Mouse (Mus musculus): ENCODE results near the gene Tmem79. TPM values are rescaled to one million over a fixed set of nuclear protein-coding genes. Genes with fewer than 3 reads are reported as not detected.
"Not testable (repeated sequence)": the region's sequence is repeated elsewhere in the genome, so short reads cannot be mapped to it uniquely, and the experiment has no call there.

Gene Tmem79
- polyA plus RNA-seq (2015; fragmentation: Nextera tagmentation; extraction: Ambion mirVana), result 1.4 TPM in 2 replicates

DNA sequence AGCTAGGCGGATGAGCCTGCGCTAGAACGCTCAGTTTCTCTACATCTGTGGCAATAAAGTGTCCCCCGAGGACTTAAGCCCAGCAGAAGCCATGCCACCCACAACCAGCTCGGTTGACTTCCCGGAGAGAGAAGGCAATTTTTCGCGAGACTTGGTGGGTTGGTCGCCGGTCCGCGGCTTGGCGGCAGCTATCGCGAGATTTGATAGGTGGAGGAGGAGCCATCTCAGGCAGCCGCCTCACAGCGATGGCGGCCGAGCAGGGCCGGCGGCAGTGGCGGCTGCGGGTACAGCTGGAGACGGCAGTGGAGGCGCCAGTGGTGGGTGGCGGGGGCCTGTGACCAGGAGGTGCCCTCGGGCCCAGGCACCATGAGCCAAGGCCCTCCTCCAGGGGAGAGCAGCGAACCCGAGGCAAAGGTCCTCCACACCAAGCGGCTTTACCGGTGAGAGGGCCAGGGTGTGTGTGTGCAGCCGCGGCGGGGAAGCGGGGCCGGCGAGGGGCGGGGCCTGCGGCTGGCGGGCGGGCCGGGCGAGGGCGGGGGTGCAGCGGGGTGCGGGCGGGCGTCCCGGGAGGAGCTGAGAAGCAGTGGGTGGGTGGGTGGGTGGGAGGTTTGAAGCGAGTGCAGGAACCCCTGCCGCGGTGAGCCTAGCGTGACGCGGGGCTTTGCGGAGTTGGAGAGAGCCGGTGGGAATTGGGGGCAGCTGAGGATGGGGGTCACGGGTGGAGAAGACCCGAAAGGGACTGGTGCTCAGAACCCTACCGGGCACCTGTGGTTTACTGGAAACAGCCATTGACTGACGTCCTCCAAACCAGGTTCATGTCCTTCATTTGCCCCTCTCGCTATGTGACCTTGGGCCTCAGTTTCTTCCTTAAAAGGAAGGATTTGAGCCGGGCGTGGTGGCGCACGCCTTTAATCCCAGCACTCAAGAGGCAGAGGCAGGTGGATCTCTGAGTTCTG is at the start of gene Tmem79, which contains the start of gene Smg5:
Gene Tmem79, minus strand, starts transcription at position 91 of the 956 bp plus-strand sequence.
Gene Smg5, plus strand, starts transcription at position 203 of the 956 bp plus-strand sequence.
- Histone ChIP-seq H3K27me3 (ENCODE audit: insufficient read depth, low read length) (no peaks in the 10 kb centered on the region), H3K4me3 (ENCODE audit: low read depth, low read length) (peak within 1 kb of the TSS; percentile 92), H3K4me1 (ENCODE audit: insufficient read depth) (peaks cover 37% of the 10 kb centered on the region), H3K9me3 (ENCODE audit: low read length) (no peaks in the 10 kb centered on the region), H3K27ac (ENCODE audit: low read depth) (peak within 1 kb of the TSS; percentile 98), H3K4me2 (ENCODE audit: low read depth, low read length) (peak within 1 kb of the TSS; percentile 78), H3K36me3 (replicated peaks; ENCODE audit: insufficient read depth, low read length) (peaks cover 4% of the 10 kb centered on the region; the same call in 1 of the 2 replicates), H3K9ac (replicated peaks) (peak within 1 kb of the TSS; percentile 90)
- no peak for TF ChIP-seq CTCF (IDR thresholded peaks at IDR 0.05; ENCODE audit: low read depth)
- TF ChIP-seq EP300 (IDR thresholded peaks at IDR 0.05; ENCODE audit: low read depth), result peak; percentile 83
- DNase-seq, result peak; percentile 96
- ATAC-seq, result peak; percentile 92
- 1% methylated on average over 48 of the region's 66 CpGs for whole genome bisulfite sequencing (ENCODE audit: insufficient replicate concordance)

DNA sequence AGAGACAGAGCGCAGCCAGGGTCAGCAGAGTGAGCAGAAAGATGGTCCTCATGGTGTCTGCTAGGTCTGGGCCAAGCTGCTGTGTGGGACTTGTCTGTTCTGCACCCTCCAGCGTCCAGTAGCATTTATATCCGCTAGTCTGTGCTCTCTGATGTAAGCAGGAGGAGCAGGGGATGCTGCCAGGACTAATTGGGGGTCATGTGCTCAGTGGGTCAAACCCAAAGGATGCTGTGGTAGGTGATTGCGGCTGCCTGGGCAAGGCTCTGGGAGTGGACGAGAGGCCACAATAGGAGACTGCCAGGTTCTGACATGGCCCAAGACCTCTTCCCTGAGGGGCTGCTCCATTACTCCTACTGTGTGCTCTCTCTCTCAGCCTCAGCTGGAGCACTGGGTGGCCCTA is 48.4 kb upstream of the Tmem79 start, which contains the start of gene Bglap:
Gene Bglap, minus strand, starts transcription at position 101 of the 400 bp plus-strand sequence.
- Histone ChIP-seq H3K27ac (ENCODE audit: low read depth) (no peak within 1 kb of the TSS), H3K27me3 (ENCODE audit: insufficient read depth, low read length) (no peaks in the 10 kb centered on the region), H3K9ac (replicated peaks) (no peak within 1 kb of the TSS), H3K36me3 (replicated peaks; ENCODE audit: insufficient read depth, low read length) (no peaks in the 10 kb centered on the region), H3K4me3 (ENCODE audit: low read depth, low read length) (no peak within 1 kb of the TSS), H3K4me1 (ENCODE audit: insufficient read depth) (peaks cover 3% of the 10 kb centered on the region; the same call in 1 of the 2 replicates), H3K4me2 (ENCODE audit: low read depth, low read length) (no peak within 1 kb of the TSS), H3K9me3 (ENCODE audit: low read length) (no peaks in the 10 kb centered on the region)
- 76% methylated on average over 5 of the region's 5 CpGs for WGBS (ENCODE audit: insufficient replicate concordance)
- TF ChIP-seq CTCF (IDR thresholded peaks at IDR 0.05; ENCODE audit: low read depth) (no peak), EP300 (IDR thresholded peaks at IDR 0.05; ENCODE audit: low read depth) (no peak)
- ATAC-seq (no peak), DNase-seq (no peak)

DNA sequence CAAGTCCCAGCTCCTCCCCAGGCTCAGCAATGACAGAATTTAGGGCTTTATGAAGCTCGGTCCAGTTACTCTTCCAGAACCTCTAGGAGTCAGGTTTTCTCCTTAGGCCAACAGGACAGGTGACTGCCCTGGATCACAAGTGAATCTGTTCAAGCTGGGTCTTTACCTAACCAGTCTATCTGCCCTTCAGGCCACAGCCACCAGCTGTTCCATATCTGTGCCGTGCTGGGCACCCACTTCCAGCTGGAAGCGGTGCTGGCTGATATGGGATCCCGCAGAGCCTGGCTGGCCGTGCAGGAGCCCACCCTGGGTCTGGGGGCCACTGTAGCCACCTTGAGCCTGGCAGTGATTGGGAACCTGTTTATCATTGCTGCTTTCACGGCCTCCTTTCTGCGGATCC is 46.4 kb upstream of the Tmem79 start:
- H3K9ac ChIP-seq (replicated peaks); ATAC-seq; H3K4me2 ChIP-seq (ENCODE audit: low read depth, low read length); DNase-seq; H3K9me3 ChIP-seq (ENCODE audit: low read length); H3K4me1 ChIP-seq (ENCODE audit: insufficient read depth); H3K27me3 ChIP-seq (ENCODE audit: insufficient read depth, low read length); H3K36me3 ChIP-seq (replicated peaks; ENCODE audit: insufficient read depth, low read length); H3K27ac ChIP-seq (ENCODE audit: low read depth); H3K4me3 ChIP-seq (ENCODE audit: low read depth, low read length): not testable (repeated sequence)
- WGBS (ENCODE audit: insufficient replicate concordance), result 34% methylated on average over 2 of the region's 7 CpGs

DNA sequence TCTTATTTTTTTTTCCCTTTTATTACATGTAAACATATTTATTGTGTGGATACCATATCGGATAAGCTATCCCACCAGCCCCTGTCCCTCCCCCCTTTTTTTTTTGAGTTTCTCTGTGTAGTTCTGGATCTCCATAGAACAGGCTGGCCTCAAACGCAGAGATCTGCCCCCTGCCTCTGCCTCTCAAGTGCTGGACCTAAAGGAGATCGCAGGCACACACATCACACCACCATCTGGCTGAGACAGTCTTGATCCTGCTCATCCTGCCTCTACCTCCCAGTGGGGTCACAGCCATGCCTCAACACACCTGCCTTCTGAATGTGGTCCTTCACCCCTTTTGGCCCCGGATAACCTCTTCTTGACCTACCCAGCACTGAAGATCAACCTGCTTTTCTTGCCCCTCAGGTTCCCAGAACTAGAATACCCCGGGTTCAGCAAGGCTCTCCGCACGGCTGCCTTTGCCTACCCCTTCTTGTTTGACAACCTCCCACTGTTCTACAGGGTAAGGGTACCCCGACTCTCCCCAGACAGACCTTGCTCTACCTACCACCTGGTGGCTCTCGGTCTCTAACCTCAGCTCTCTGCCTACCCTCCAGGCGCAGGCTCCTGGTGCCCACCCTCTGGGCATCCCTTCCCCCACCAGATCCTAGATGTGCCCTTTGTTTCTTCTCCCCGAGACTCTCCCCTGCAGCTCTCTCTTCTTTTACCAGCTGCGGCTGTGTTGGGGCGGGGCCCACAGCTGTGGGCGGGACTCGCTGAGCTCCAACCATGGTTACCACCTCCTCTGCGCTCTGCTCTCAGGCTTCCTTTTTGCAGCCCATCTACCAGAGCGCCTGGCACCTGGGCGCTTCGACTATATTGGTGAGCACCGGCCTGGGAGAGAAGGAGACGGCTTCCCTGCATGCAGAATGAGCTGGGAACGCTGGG is 45.7 kb upstream of the Tmem79 start:
- 16% methylated on average over 19 of the region's 22 CpGs for WGBS (ENCODE audit: insufficient replicate concordance)
- H3K9ac ChIP-seq (replicated peaks); H3K4me1 ChIP-seq (ENCODE audit: insufficient read depth); H3K27ac ChIP-seq (ENCODE audit: low read depth); H3K4me3 ChIP-seq (ENCODE audit: low read depth, low read length); H3K36me3 ChIP-seq (replicated peaks; ENCODE audit: insufficient read depth, low read length); H3K9me3 ChIP-seq (ENCODE audit: low read length); H3K27me3 ChIP-seq (ENCODE audit: insufficient read depth, low read length): not testable (repeated sequence)
- DNase-seq (peak; percentile 67), ATAC-seq (peak; percentile 71)
- 0 out of 2 replicates have a peak overlapping the region, but pooled peaks have one; percentile 32 for H3K4me2 ChIP-seq (ENCODE audit: low read depth, low read length)

DNA sequence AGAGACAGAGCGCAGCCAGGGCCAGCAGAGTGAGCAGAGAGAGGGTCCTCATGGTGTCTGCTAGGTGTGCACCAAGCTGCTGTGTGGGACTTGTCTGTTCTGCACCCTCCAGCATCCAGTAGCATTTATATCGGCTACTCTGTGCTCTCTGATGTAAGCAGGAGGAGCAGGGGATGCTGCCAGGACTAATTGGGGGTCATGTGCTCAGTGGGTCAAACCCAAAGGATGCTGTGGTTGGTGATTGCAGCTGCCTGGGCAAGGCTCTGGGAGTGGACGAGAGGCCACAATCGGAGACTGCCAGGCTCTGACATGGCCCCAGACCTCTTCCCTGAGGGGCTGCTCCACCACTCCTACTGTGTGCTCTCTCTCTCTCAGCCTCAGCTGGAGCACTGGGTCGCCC is 42.7 kb upstream of the Tmem79 start, which contains the start of gene Bglap2:
Gene Bglap2, minus strand, starts transcription at position 101 of the 400 bp plus-strand sequence.
- not testable (repeated sequence) for H3K4me3 ChIP-seq (ENCODE audit: low read depth, low read length); H3K9me3 ChIP-seq (ENCODE audit: low read length); H3K4me1 ChIP-seq (ENCODE audit: insufficient read depth); H3K27ac ChIP-seq (ENCODE audit: low read depth); ATAC-seq; H3K27me3 ChIP-seq (ENCODE audit: insufficient read depth, low read length); DNase-seq; H3K4me2 ChIP-seq (ENCODE audit: low read depth, low read length); H3K36me3 ChIP-seq (replicated peaks; ENCODE audit: insufficient read depth, low read length); H3K9ac ChIP-seq (replicated peaks)
- WGBS (ENCODE audit: insufficient replicate concordance), result 68% methylated on average over 4 of the region's 5 CpGs

DNA sequence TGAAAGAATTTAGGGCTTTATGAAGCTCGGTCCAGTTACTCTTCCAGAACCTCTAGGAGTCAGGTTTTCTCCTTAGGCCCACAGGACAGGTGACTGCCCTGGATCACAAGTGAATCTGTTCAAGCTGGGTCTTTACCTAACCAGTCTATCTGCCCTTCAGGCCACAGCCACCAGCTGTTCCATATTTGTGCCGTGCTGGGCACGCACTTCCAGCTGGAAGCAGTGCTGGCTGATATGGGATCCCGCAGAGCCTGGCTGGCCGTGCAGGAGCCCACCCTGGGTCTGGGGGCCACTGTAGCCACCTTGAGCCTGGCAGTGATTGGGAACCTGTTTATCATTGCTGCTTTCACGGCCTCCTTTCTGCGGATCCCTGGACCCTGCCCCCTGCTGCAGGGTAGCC is 40.7 kb upstream of the Tmem79 start:
- not testable (repeated sequence) for H3K4me3 ChIP-seq (ENCODE audit: low read depth, low read length); H3K4me2 ChIP-seq (ENCODE audit: low read depth, low read length)

DNA sequence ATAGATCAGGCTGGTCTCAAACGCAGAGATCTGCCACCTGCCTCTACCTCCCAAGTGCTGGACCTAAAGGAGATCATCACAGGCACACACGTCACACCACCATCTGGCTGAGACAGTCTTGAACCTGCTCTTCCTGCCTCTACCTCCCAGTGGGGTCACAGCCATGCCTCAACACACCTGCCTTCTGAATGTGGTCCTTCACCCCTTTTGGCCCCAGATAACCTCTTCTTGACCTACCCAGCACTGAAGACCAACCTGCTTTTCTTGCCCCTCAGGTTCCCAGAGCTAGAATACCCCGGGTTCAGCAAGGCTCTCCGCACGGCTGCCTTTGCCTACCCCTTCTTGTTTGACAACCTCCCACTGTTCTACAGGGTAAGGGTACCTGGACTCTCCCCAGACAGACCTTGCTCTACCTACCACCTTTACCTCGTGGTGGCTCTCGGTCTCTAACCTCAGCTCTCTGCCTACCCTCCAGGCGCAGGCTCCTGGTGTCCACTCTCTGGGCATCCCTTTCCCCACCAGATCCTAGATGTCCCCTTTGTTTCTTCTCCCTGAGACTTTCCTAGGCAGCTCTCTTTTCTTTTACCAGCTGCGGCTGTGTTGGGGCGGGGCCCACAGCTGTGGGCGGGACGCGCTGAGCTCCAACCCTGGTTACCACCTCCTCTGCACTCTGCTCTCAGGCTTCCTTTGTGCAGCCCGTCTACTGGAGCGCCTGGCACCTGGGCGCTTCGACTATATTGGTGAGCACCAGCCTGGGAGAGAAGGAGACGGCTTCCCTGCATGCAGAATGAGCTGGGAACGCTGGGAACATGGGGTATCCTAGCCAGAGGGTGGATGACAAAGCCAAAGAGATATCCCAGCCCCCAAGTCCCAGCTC is 40.0 kb upstream of the Tmem79 start:
- H3K36me3 ChIP-seq (replicated peaks; ENCODE audit: insufficient read depth, low read length); H3K27ac ChIP-seq (ENCODE audit: low read depth); H3K9ac ChIP-seq (replicated peaks); H3K27me3 ChIP-seq (ENCODE audit: insufficient read depth, low read length); H3K9me3 ChIP-seq (ENCODE audit: low read length); H3K4me2 ChIP-seq (ENCODE audit: low read depth, low read length); H3K4me3 ChIP-seq (ENCODE audit: low read depth, low read length); H3K4me1 ChIP-seq (ENCODE audit: insufficient read depth): not testable (repeated sequence)
- DNase-seq, result peak; percentile 58
- WGBS (ENCODE audit: insufficient replicate concordance), result 9% methylated on average over 17 of the region's 19 CpGs
- ATAC-seq, result peak; percentile 85

More for the DNA sequence above, 40.7 kb upstream of the Tmem79 start:
- not testable (repeated sequence) for DNase-seq; H3K4me1 ChIP-seq (ENCODE audit: insufficient read depth); H3K9me3 ChIP-seq (ENCODE audit: low read length); H3K9ac ChIP-seq (replicated peaks); ATAC-seq; H3K27me3 ChIP-seq (ENCODE audit: insufficient read depth, low read length); H3K36me3 ChIP-seq (replicated peaks; ENCODE audit: insufficient read depth, low read length); H3K27ac ChIP-seq (ENCODE audit: low read depth)
- WGBS (ENCODE audit: insufficient replicate concordance), result 49% methylated on average over 5 of the region's 7 CpGs

DNA sequence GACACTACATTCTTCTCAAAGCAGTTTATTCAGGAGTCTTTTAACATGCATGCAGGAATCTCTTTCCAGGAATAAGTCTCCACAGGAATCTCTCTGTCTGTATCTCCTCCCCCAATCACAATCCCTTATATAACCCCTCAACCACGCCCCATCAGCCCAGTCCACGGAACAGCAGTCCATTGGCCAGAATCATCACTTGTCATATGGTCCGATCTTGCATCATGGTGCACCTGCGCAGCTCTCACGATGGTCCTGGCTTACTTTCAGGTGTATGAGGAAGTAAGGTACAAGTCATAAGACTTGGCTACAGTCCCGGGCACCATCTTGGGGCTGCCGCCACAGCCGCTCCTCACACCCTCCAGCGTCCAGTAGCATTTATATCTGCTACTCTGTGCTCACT is 36.7 kb upstream of the Tmem79 start, which contains the start of gene Bglap3:
Gene Bglap3, minus strand, starts transcription at position 101 of the 400 bp plus-strand sequence.
- H3K9me3 ChIP-seq (ENCODE audit: low read length); H3K27ac ChIP-seq (ENCODE audit: low read depth); H3K4me2 ChIP-seq (ENCODE audit: low read depth, low read length); H3K4me1 ChIP-seq (ENCODE audit: insufficient read depth); H3K9ac ChIP-seq (replicated peaks); H3K27me3 ChIP-seq (ENCODE audit: insufficient read depth, low read length); ATAC-seq; H3K4me3 ChIP-seq (ENCODE audit: low read depth, low read length); DNase-seq; H3K36me3 ChIP-seq (replicated peaks; ENCODE audit: insufficient read depth, low read length): not testable (repeated sequence)
- 83% methylated on average over 9 of the region's 9 CpGs for WGBS (ENCODE audit: insufficient replicate concordance)

Data from liver, postnatal 0 days (tissue).